Mouse (Mus musculus): ENCODE results near the gene Prrc2c. TPM values are rescaled to one million over a fixed set of nuclear protein-coding genes. Genes with fewer than 3 reads are reported as not detected.

Prrc2c gene
- polyA plus RNA-seq, 1 experiment from 2014 or later: 158 TPM

DNA sequence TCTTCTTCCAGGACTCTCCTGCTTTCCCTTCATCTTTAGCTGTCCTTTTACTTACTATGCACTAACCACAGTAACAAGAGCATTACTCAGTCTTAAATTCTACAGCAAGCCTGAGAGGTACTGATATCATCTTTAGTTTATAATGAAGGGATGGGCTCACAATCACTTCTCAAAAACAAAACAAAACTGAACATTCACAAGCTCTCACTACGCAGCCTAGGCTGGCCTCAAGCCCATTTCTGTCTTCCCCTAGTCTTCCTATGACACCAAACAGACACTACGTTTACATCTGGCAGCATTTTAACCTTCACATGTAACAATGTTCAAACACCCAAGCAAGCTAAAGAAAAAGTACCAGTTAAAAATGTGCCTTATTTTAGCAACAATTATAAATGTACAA, 1.9 kb downstream of the Prrc2c start:
- Histone ChIP-seq H3K9ac (peak overlapping the region; percentile 92), H3K4me3 (peak overlapping the region; percentile 93), H3K36me3 (replicated peaks) (no peaks in the 10 kb centered on the region), H3K27ac (no peak overlapping the region), H3K27me3 (replicated peaks) (no peaks in the 10 kb centered on the region), H3K4me1 (peaks cover 34% of the 10 kb centered on the region), H3K4me2 (peak overlapping the region; percentile 79), H3K9me3 (no peaks in the 10 kb centered on the region)
- WGBS: 45% methylated on average over 2 of the region's 2 CpGs
- no peak for ATAC-seq (replicated peaks)

DNA sequence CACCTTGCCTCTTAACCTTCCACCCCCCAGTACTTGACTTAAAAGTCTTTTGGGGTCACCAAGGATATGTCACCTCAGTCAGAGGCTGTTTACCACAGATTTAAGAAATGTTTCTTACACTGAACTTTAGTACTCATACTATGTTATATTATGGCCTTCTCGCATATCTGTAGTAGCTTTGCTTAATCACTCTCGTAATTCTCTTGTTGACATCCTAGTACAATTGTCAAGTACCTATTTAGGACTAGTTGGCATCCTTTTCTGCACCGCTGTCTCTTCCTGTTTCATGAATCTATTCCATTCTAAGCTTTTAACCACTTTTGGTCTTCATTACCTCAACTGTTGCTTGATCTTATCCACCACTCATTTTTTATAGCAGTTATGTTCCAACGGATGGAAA, 5.3 kb downstream of the Prrc2c start:
- Histone ChIP-seq H3K9ac (no peak overlapping the region), H3K4me2 (no peak overlapping the region), H3K27me3 (replicated peaks) (no peaks in the 10 kb centered on the region), H3K36me3 (replicated peaks) (no peaks in the 10 kb centered on the region), H3K9me3 (no peaks in the 10 kb centered on the region), H3K27ac (no peak overlapping the region), H3K4me1 (peaks cover 34% of the 10 kb centered on the region), H3K4me3 (no peak overlapping the region)
- 86% methylated on average over 4 of the region's 4 CpGs for WGBS
- ATAC-seq (replicated peaks): no peak

- no peaks in the 10 kb centered on the region for H3K9me3 ChIP-seq
- H3K4me3 ChIP-seq: no peak overlapping the region
- H3K27ac ChIP-seq: no peak overlapping the region
- H3K4me1 ChIP-seq: peaks cover 34% of the 10 kb centered on the region
- no peaks in the 10 kb centered on the region for H3K36me3 ChIP-seq (replicated peaks)
- H3K9ac ChIP-seq: no peak overlapping the region
- H3K4me2 ChIP-seq: no peak overlapping the region
- 76% methylated on average over 1 of the region's 1 CpGs for WGBS
- ATAC-seq (replicated peaks): no peak
- no peaks in the 10 kb centered on the region for H3K27me3 ChIP-seq (replicated peaks)
These were observed 6.1 kb downstream of the Prrc2c start for GRCm38 (mm10) chr1:162734283-162734682.

DNA sequence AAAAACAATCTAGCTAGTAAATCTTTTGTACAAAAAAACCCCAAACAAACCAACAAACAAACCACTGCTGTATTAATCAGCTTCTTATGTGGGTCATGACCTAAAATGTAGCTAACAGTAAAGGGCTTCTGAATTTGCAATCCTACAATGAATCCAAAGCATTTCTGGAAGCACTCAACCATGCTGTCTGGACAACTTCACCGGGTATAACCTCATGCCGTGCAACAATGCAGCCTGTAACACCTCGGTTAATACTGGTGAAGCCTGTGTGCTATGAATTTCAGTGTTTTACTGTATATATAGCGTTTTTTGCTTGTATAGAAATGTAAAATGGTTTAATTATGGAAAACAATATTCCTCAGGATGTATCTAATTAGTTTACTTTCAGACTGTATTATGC, 8.3 kb downstream of the Prrc2c start:
- ATAC-seq (replicated peaks): no peak
- H3K9ac ChIP-seq: no peak overlapping the region
- no peaks in the 10 kb centered on the region for H3K27me3 ChIP-seq (replicated peaks)
- no peak overlapping the region for H3K4me2 ChIP-seq
- 49% methylated on average over 4 of the region's 4 CpGs for WGBS
- H3K27ac ChIP-seq: no peak overlapping the region
- no peak overlapping the region for H3K4me3 ChIP-seq
- H3K9me3 ChIP-seq: no peaks in the 10 kb centered on the region
- H3K36me3 ChIP-seq (replicated peaks): no peaks in the 10 kb centered on the region
- peaks cover 11% of the 10 kb centered on the region for H3K4me1 ChIP-seq

GRCm38 (mm10) chr1:162729436-162729835, 10.9 kb downstream of the Prrc2c start:
- 28% methylated on average over 2 of the region's 2 CpGs for WGBS
- Histone ChIP-seq H3K9ac (no peak overlapping the region), H3K9me3 (no peaks in the 10 kb centered on the region), H3K27me3 (replicated peaks) (no peaks in the 10 kb centered on the region), H3K4me1 (no peaks in the 10 kb centered on the region; the same call in 1 of the 2 replicates), H3K4me2 (no peak overlapping the region), H3K36me3 (replicated peaks) (no peaks in the 10 kb centered on the region), H3K27ac (no peak overlapping the region), H3K4me3 (no peak overlapping the region)
- no peak for ATAC-seq (replicated peaks)

GRCm38 (mm10) chr1:162727981-162728380, 12.4 kb downstream of the Prrc2c start:
- 89% methylated on average over 6 of the region's 6 CpGs for WGBS
- no peak overlapping the region for H3K4me2 ChIP-seq

DNA sequence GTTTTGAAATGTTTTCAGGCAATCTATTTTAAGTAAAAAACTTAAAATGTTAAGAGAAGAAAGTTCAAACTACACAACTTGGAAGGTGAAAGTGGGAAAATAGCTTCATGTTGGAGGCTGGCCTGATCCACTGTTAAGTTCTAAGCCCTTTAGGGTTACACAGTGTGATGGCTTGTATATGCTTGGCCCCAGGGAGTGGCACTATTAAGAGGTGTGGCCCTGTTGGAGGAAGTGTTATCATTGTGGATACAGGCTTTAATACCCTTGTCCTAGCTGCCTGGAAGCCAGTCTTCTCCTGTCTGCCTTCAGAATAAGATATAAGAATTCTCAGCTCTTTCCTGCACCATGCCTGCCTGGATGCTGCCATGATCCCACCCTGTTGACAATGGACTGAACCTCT, 16.7 kb downstream of the Prrc2c start:
- H3K9me3 ChIP-seq: no peaks in the 10 kb centered on the region
- peaks cover 17% of the 10 kb centered on the region for H3K36me3 ChIP-seq (replicated peaks)
- no peak overlapping the region for H3K27ac ChIP-seq
- no peak overlapping the region for H3K9ac ChIP-seq
- no peak overlapping the region for H3K4me3 ChIP-seq
- no peak overlapping the region for H3K4me2 ChIP-seq
- no peak for ATAC-seq (replicated peaks)
- no peaks in the 10 kb centered on the region for H3K4me1 ChIP-seq
- H3K27me3 ChIP-seq (replicated peaks): no peaks in the 10 kb centered on the region

More at GRCm38 (mm10) chr1:162727981-162728380, 12.4 kb downstream of the Prrc2c start:
- H3K36me3 ChIP-seq (replicated peaks): no peaks in the 10 kb centered on the region
- no peak overlapping the region for H3K9ac ChIP-seq
- no peaks in the 10 kb centered on the region for H3K27me3 ChIP-seq (replicated peaks)
- H3K4me3 ChIP-seq: no peak overlapping the region
- H3K9me3 ChIP-seq: no peaks in the 10 kb centered on the region
- no peaks in the 10 kb centered on the region; the same call in 1 of the 2 replicates for H3K4me1 ChIP-seq
- ATAC-seq (replicated peaks): no peak
- no peak overlapping the region for H3K27ac ChIP-seq

- Histone ChIP-seq H3K4me3 (no peak overlapping the region), H3K36me3 (replicated peaks) (peaks cover 34% of the 10 kb centered on the region), H3K27ac (no peak overlapping the region), H3K4me1 (no peaks in the 10 kb centered on the region), H3K27me3 (replicated peaks) (no peaks in the 10 kb centered on the region), H3K9ac (no peak overlapping the region), H3K9me3 (no peaks in the 10 kb centered on the region), H3K4me2 (no peak overlapping the region)
- no peak for ATAC-seq (replicated peaks)
- WGBS: 97% methylated on average over 2 of the region's 2 CpGs
These were observed 19.7 kb downstream of the Prrc2c start for GRCm38 (mm10) chr1:162720645-162721044.

- H3K27me3 ChIP-seq (replicated peaks): no peaks in the 10 kb centered on the region
- ATAC-seq (replicated peaks): no peak
- H3K27ac ChIP-seq: no peak overlapping the region
- no peak overlapping the region for H3K9ac ChIP-seq
- H3K36me3 ChIP-seq (replicated peaks): peaks cover 49% of the 10 kb centered on the region
- no peaks in the 10 kb centered on the region for H3K9me3 ChIP-seq
- no peak overlapping the region for H3K4me2 ChIP-seq
- H3K4me1 ChIP-seq: no peaks in the 10 kb centered on the region
- WGBS: 86% methylated on average over 8 of the region's 8 CpGs
- H3K4me3 ChIP-seq: no peak overlapping the region
These were observed 39.8 kb downstream of the Prrc2c start for GRCm38 (mm10) chr1:162700389-162701066.

DNA sequence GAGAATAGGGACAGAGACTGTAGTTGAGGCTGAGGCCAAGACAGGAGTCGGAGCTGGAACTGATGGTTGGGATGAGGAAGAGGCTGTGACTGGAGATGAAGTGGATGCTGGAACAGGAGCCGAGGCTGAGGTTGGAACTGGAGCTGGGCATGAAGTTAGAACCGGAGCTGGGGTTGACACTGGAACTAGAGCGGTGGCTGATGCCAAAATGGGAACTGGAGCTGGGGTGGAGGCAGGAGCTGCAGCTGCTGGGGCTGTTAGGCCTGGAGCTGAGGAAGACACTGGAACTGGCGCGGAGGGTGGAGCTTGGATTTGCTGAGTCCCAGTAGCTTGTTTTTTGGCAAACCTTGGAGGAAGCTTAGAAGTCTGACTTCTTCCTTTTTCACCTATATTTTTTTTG, 42.5 kb downstream of the Prrc2c start:
- 97% methylated on average over 6 of the region's 6 CpGs for WGBS
- H3K4me1 ChIP-seq: no peaks in the 10 kb centered on the region
- H3K27me3 ChIP-seq (replicated peaks): no peaks in the 10 kb centered on the region
- ATAC-seq (replicated peaks): no peak
- no peak overlapping the region for H3K4me2 ChIP-seq
- H3K4me3 ChIP-seq: no peak overlapping the region
- H3K9ac ChIP-seq: no peak overlapping the region
- peaks cover 45% of the 10 kb centered on the region for H3K36me3 ChIP-seq (replicated peaks)
- H3K27ac ChIP-seq: no peak overlapping the region
- H3K9me3 ChIP-seq: no peaks in the 10 kb centered on the region

DNA sequence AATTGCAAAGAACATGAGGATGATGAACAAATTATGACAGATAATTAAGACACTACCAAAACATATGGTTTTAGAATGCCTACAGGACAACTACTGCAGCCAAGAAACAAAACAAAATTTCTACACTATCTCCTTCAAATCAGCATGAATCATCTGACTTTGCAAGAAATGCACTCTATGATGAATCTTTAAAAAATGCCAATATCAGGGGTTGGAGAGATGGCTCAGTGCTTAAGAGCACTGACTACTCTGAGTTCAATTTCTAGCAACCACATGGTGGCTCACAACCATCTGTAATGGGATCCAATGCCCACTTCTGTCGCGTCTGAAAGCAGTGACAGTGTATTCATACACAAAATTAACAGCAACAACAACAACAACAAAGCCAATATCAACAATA, 46.6 kb downstream of the Prrc2c start:
- H3K4me3 ChIP-seq: no peak overlapping the region
- no peak overlapping the region for H3K4me2 ChIP-seq
- no peaks in the 10 kb centered on the region for H3K9me3 ChIP-seq
- WGBS: 83% methylated on average over 2 of the region's 2 CpGs
- ATAC-seq (replicated peaks): no peak
- peaks cover 51% of the 10 kb centered on the region for H3K36me3 ChIP-seq (replicated peaks)
- H3K27ac ChIP-seq: no peak overlapping the region
- no peaks in the 10 kb centered on the region for H3K4me1 ChIP-seq
- H3K27me3 ChIP-seq (replicated peaks): no peaks in the 10 kb centered on the region
- H3K9ac ChIP-seq: no peak overlapping the region

GRCm38 (mm10) chr1:162665486-162666174, 74.7 kb downstream of the Prrc2c start:
- Histone ChIP-seq H3K27me3 (replicated peaks) (no peaks in the 10 kb centered on the region), H3K9ac (no peak overlapping the region; the same call in 1 of the 2 replicates), H3K36me3 (replicated peaks) (0 out of 2 replicates have a peak, but pooled peaks cover 3% of the 10 kb centered on the region), H3K4me3 (peak overlapping the region; percentile 20), H3K27ac (no peak overlapping the region), H3K4me1 (peaks cover 9% of the 10 kb centered on the region), H3K9me3 (no peaks in the 10 kb centered on the region), H3K4me2 (peak overlapping the region; percentile 52)
- WGBS: 4% methylated on average over 11 of the region's 11 CpGs
- ATAC-seq (replicated peaks): peak; percentile 84
